Comparison of ENCODE assay signal across 10 mouse cellular contexts in genomic region chr12:54034666-54035346, GRCm38 (mm10).
A peak's percentile ranks its signal among the peaks of the same experiment; 100 is the strongest.
DNase-seq lines count a peak whose midpoint lies in the region; ATAC-seq and TF ChIP-seq lines count a peak whose summit lies in the region.
"Had no signal": no experiment of that assay in that cellular context is flagged by ENCODE, and none has a peak within 500 bp of the region (broad histone marks: within the 10 kb centered on the region; RNA-seq: fewer than 3 reads in every experiment).

No protein-coding gene starts in this region.

- no peak for TF ChIP-seq EP300 in heart, adult 2 months (IDR thresholded peaks at IDR 0.05; ENCODE audit: insufficient read depth, low read depth, low read length)

- no peak overlapping the region for H3K4me3 ChIP-seq in heart, embryonic 11.5 days (ENCODE audit: low read depth, low read length)
- no peak overlapping the region for H3K4me3 ChIP-seq in heart, adult 2 months
- no peak overlapping the region for H3K4me3 ChIP-seq in forebrain, embryonic 16.5 days (replicated peaks; ENCODE audit: low read length)
- H3K4me3 ChIP-seq in midbrain, embryonic 13.5 days (replicated peaks): no peak overlapping the region
- H3K4me3 ChIP-seq: heart, embryonic 13.5 days had no signal

- H3K27ac ChIP-seq in heart, embryonic 11.5 days (ENCODE audit: low read depth, low read length): peak overlapping the region; percentile 22; the same call in 1 of the 2 replicates
- H3K27ac ChIP-seq in heart, adult 2 months: no peak overlapping the region
- peak overlapping the region; percentile 10 for H3K27ac ChIP-seq in forebrain, embryonic 16.5 days (ENCODE audit: low read length)
- peak overlapping the region; percentile 95 for H3K27ac ChIP-seq in midbrain, embryonic 13.5 days
- H3K27ac ChIP-seq: heart, embryonic 13.5 days had no signal

- H3K27me3 ChIP-seq in heart, embryonic 11.5 days (ENCODE audit: control insufficient read depth, insufficient read depth, low read length): no peaks in the 10 kb centered on the region
- no peaks in the 10 kb centered on the region for H3K27me3 ChIP-seq in heart, adult 2 months (ENCODE audit: control insufficient read depth, insufficient read depth, low read length)
- no peaks in the 10 kb centered on the region for H3K27me3 ChIP-seq in forebrain, embryonic 16.5 days (replicated peaks; ENCODE audit: control insufficient read depth, insufficient read depth, low read length)
- no peaks in the 10 kb centered on the region for H3K27me3 ChIP-seq in midbrain, embryonic 13.5 days
- H3K27me3 ChIP-seq: heart, embryonic 13.5 days had no signal

- intact Hi-C loops in heart, adult 2 months (cut with DNase I): no loop called here
- intact Hi-C loops in gastrocnemius, postnatal 14 days (cut with DNase I; ENCODE audit: low total_unique reads): no loop called here

- H3K36me3 ChIP-seq in heart, embryonic 11.5 days (ENCODE audit: control insufficient read depth, insufficient read depth, low read length): no peaks in the 10 kb centered on the region
- no peaks in the 10 kb centered on the region for H3K36me3 ChIP-seq in heart, adult 2 months (ENCODE audit: control insufficient read depth, insufficient read depth, low read length)
- H3K36me3 ChIP-seq in forebrain, embryonic 16.5 days (ENCODE audit: control insufficient read depth, insufficient read depth): no peaks in the 10 kb centered on the region
- H3K36me3 ChIP-seq in midbrain, embryonic 13.5 days: no peaks in the 10 kb centered on the region; the same call in 1 of the 2 replicates
- H3K36me3 ChIP-seq: heart, embryonic 13.5 days had no signal

- 19% methylated on average over 8 of the region's 8 CpGs for WGBS in heart, embryonic 11.5 days (ENCODE audit: insufficient replicate concordance)
- 41% methylated on average over 8 of the region's 8 CpGs for WGBS in heart, adult 2 months
- WGBS in forebrain, embryonic 16.5 days: 5% methylated on average over 8 of the region's 8 CpGs
- WGBS in midbrain, embryonic 13.5 days: 5% methylated on average over 8 of the region's 8 CpGs

- no peaks in the 10 kb centered on the region for H3K79me2 ChIP-seq in heart, adult 2 months (replicated peaks; ENCODE audit: control insufficient read depth, insufficient read depth, low read length)

- peaks cover 2% of the 10 kb centered on the region; the same call in 1 of the 2 replicates for H3K4me1 ChIP-seq in heart, embryonic 11.5 days (ENCODE audit: control insufficient read depth, insufficient read depth, low read length)
- H3K4me1 ChIP-seq in heart, adult 2 months (ENCODE audit: control insufficient read depth, insufficient read depth, low read length): no peaks in the 10 kb centered on the region
- H3K4me1 ChIP-seq in forebrain, embryonic 16.5 days (replicated peaks; ENCODE audit: control insufficient read depth, insufficient read depth, low read length): peaks cover 34% of the 10 kb centered on the region
- H3K4me1 ChIP-seq in midbrain, embryonic 13.5 days (replicated peaks): peaks cover 48% of the 10 kb centered on the region

- no peak for DNase-seq in heart, adult 2 months
- peak; percentile 18 for DNase-seq in brain, embryonic 18.5 days (ENCODE audit: low read depth, low spot score)
- DNase-seq in testis, postnatal 14 days (ENCODE audit: low spot score): no peak
- DNase-seq in adrenal gland, postnatal 36 days: no peak
- no peak for DNase-seq in gastrocnemius, postnatal 14 days
- DNase-seq: cerebellum, adult 9-11 months had no signal

- no peak for TF ChIP-seq CTCF in heart, adult 2 months (IDR thresholded peaks at IDR 0.05)

- H3K9ac ChIP-seq in heart, embryonic 11.5 days (ENCODE audit: low read depth, low read length): no peak overlapping the region
- H3K9ac ChIP-seq in heart, adult 2 months (ENCODE audit: low read depth, low read length): no peak overlapping the region
- 0 out of 2 replicates have a peak overlapping the region, but pooled peaks have one; percentile 11 for H3K9ac ChIP-seq in forebrain, embryonic 16.5 days (replicated peaks; ENCODE audit: low read depth, low read length)
- peak overlapping the region; percentile 40; the same call in 1 of the 2 replicates for H3K9ac ChIP-seq in midbrain, embryonic 13.5 days (replicated peaks)
- H3K9ac ChIP-seq: heart, embryonic 13.5 days had no signal

- TF ChIP-seq POLR2A in heart, adult 2 months (IDR thresholded peaks at IDR 0.05; ENCODE audit: insufficient read depth, low read depth, low read length): no peak

- H3K9me3 ChIP-seq in heart, embryonic 11.5 days (replicated peaks; ENCODE audit: control insufficient read depth, low read length): no peaks in the 10 kb centered on the region
- no peaks in the 10 kb centered on the region for H3K9me3 ChIP-seq in forebrain, embryonic 16.5 days (ENCODE audit: control insufficient read depth, low read length)
- H3K9me3 ChIP-seq in midbrain, embryonic 13.5 days: no peaks in the 10 kb centered on the region
- H3K9me3 ChIP-seq: heart, embryonic 13.5 days had no signal

- H3K4me2 ChIP-seq in heart, embryonic 11.5 days: no peak overlapping the region
- 0 out of 2 replicates have a peak overlapping the region, but pooled peaks have one; percentile 16 for H3K4me2 ChIP-seq in forebrain, embryonic 16.5 days (ENCODE audit: low read length)
- peak overlapping the region; percentile 12; the same call in 1 of the 2 replicates for H3K4me2 ChIP-seq in midbrain, embryonic 13.5 days (replicated peaks)
- H3K4me2 ChIP-seq: heart, embryonic 13.5 days had no signal

- ATAC-seq in heart, embryonic 11.5 days (replicated peaks; ENCODE audit: insufficient number of reproducible peaks, low FRiP score, low TSS enrichment): no peak
- ATAC-seq in forebrain, embryonic 16.5 days: peak; percentile 96
- ATAC-seq in midbrain, embryonic 13.5 days: peak; percentile 98

Comparison
In these comparisons a context has a peak if more than half of its experiments do, and no peak if none do; other contexts are left out.
1. H3K9ac ChIP-seq: peak in forebrain, embryonic 16.5 days (single experiment) and midbrain, embryonic 13.5 days (single experiment); none in heart, embryonic 11.5 days (single experiment) and heart, adult 2 months (single experiment).